Mouse (Mus musculus) large intestine, adult 2 months (tissue): ENCODE measurements at regions not wholly inside any gene's neighbourhood (a gene's known extent, or its start where the extent isn't known, plus 50 kb on each side); places are given as distances from the start of the nearest gene placed in this dataset.

Experiments used
- DNase-seq: peaks from one replicate; pipeline ENCODE4 v3.0.0-alpha.2; 2012; ENCODE audit warnings: low read depth, low spot score
- WGBS: fragments of 180-500 bp; shearing (Covaris S2); methylation state at CpG from one replicate; pipeline ENCODE4 v1.1.7; 2018; 5-methylcytosine and 5-hydroxymethylcytosine counted together

DNA sequence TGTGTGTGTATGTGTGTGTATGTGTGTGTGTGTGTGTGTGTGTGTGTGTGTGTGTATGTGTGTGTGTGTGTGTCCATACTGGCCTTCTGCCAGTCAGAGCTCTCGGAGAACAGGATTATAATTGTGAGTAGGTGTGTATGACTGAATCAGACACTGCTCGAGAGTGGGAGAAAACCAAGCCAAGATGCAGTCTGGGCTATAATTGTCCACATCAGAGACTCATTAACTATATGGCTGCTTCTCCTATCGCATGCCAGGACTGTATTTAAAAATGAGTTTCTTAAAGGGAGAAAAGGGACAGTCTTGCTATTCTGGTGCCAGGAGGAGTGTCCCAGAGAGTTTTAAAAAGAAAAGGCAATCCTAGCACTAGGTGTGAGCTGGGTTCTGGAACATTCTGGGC, 58.7 kb upstream of the Adpgk start:
- no peak for DNase-seq
- 11% methylated on average over 3 of the region's 3 CpGs for WGBS

DNA sequence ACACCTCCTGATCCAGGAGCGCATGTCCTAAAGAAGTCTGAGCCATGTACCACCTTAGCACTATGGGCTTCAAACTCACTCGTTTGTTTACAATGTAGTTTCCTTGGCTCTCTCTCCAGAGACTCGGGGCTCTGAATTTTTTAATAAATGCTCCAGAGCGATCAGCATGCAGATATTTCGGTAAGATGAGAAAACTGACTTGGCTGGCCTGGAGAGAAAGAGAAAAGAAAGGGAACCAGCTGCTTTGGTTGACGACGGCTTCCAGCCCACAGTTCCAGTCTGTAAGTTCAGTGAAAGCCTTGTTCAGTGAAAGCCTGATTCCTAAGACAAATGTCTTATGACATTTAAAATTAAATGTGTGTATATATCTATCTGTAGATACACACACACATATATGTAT, 59.4 kb upstream of the Adpgk start:
- no peak for DNase-seq
- 54% methylated on average over 7 of the region's 7 CpGs for WGBS

DNA sequence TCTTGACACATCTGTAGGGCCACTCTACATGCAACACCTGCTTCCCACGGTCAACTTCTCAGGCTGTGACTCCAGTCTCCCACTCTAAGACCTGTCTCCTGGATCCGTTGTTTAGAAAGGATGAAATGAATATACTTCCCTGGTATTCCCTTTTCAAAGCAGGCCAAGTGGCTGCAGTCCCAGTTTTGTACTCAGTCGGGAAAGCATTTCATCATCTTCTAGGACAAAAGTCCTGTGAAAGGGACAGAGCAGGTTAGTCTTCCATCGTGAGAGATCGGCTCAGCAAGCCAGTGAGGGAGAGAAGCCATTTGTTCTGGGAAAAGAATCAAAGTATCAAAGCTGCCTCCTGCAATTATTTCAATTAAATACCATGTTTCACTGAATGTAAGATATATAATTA, 60.2 kb upstream of the Adpgk start:
- WGBS: 67% methylated on average over 5 of the region's 5 CpGs
- no peak for DNase-seq

DNA sequence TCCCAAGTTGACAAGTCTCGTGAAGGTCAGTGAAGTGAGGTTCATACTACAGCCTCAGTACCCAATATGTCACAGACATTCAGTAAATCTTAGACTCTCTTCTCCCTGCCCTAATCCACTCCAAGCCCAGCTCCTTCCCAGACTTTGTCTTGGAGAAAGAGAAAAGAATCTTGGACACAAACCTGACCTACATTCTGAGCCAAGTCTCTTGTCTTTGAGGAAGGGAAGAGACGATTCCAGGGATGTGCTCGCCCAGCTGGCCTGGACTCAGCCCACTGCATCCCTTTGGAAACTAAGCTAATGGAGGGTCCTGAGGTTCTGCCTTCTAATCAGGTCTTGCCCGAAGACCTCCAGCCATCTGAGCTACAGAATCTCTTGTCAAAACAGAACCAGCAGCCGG, 61.2 kb upstream of the Adpgk start:
- no peak for DNase-seq
- 80% methylated on average over 5 of the region's 5 CpGs for WGBS

DNA sequence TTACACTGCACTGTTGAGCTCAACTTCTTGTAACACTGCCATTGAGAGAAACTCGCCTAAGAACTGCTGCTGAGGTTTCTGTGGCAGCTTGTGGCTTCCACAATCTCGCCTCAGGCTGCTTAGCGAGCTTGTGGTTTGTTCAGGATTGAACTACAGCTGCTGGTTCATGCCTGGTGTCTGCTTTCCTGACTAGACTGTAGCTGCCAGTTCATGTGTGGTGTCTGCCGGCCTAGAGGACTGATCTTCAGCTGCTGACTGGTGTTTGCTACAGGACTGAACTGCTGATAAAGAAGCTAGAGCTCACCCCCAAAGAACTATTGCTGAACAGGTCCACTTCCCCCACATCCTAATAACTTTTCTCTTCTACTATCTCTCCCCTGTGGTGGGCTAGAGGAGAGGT, 63.4 kb upstream of the Adpgk start:
- DNase-seq: no peak
- WGBS: 85% methylated on average over 4 of the region's 4 CpGs

DNA sequence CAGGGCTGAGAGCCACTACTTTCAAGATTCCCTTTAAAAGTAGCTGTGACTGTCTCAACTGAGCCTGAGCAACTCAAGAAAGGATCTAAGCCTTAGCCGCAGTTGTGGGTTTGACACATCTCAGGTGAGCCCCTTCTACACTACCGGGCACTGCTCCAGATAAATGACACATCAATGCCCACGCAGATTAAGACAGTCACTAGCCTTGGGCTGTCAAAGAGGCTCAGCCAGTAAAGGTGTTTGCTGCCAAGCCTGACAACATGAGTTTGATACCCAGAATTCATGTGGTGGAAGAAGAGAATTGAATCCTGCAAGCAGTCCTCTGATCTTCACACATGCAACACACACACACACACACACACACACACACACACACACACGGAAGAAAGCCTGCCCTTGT, 65.0 kb upstream of the Adpgk start:
- WGBS: 82% methylated on average over 4 of the region's 4 CpGs
- no peak for DNase-seq

DNA sequence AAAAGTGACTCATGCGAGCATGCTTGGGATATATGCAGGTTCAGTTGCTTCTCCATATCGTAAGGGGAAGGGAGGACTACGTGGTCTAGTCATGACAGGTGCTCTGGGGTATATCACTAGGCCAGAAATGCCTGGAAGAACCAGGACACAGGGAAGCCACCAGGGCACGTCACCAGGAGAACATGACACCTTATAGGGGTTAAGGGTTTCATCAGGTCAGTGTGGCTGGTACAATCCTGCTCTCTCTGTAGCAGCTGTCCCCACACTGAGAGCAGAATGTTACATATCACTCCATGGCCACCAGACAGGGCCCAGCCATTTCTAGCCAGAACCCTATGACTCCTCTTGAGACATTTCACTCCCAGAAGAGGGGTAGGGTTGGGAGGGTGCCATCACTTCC, 72.1 kb upstream of the Adpgk start:
- 85% methylated on average over 4 of the region's 4 CpGs for WGBS
- DNase-seq: no peak

DNA sequence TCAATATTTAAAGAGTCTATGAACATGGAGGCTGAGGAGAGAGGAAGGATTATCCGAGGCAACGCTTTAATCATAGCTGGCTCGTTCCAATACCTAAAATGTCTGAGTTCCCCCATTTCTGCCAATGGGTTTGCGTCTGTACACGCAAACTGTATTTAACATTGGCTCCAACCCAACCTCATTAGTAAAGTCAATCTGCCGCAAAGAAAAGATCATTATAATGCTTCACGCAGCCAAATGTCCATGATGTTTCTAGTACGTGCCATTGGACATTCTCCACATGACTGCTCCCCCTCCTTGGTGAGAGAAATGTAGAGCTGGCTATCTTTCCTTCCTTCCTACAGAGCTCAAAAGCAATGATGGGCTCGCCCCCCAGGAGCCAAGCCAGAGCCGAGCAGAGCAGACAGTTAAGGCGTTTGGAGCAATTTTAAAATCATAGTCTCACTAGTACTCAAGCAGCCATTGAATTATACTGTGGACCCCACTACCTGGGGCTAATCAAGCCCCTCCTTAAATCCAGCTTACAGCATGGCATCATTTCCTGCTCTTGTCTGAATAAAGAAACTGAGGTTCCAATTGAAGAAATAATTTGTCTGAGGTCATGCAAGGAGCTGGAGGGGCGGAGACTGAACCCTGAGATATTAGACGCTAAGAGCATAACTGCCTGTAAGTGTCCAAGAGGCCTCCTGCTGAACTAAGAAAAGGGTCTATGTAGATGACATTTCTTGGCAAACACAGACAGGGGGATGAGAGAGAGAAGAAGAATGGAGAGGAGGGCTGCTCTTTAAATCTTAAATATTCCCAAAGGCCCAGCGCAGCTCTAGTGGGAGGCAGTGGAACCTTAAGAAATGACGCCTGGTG, 88.5 kb upstream of the Adpgk start:
- 90% methylated on average over 15 of the region's 15 CpGs for WGBS
- no peak for DNase-seq

DNA sequence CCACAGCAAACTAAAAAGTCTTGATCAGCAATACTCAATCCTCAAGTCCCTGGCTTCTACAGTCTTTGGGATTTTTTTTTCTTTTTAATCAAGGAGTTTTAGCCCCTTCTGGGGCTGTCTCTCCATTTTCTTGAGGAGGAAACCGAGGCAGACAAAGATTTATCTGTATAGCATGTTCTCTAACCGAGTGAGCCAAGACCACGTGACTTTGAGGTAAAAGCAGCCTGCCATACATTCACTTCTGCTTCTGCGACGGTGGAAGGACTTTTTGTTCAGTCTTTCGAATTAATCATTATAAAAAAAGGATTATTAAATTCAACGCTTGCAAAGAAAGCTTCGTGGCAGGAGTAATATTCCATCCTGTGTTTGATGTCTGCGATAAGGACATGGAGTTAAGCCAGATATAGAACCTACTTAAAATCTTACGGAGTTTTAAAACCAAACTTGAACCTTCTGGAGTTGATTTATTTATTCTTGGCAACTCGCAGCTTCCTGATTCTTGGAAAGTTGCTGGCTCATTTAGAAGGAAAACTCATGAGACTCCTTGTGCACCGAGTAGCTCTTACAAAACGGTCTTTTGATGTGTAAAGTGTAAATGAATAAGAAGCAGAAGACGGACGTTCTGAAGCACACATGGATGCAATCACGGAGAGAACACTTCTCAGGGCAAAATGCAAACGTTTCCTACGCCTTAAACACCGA, 91.7 kb upstream of the Adpgk start:
- no peak for DNase-seq
- WGBS: 50% methylated on average over 19 of the region's 19 CpGs

DNA sequence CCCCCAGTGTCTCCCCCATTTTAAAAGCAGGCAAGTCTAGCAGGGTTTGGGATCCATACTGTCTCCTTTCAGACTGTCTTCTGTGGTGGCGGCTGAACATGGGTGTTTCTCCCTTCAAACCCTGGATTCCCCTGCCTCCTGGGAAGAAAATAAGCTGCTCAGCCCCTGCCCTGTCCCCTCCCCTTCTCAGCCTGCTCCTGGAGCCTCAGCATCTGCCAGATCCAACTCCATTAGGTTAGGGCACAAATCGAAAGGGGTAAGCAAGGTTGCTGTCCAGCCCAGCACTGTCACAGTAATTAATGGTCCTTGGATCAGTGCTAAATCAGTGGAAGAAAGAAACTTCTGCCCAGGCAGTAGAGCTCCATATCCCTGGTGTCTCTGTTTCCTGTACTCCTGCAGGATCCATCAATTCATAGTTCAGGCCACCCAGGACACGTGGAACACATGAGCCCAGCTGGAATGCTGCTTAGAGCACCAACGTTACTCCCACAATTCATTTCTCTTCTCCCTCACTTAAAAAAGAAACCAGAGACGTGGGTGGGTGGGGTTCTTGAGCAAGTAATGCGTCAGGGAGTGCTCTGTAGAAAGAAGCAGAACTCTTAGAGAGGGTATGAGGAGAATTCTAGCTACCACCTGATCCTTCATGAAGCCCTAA, 93.0 kb upstream of the Adpgk start:
- WGBS: 34% methylated on average over 6 of the region's 6 CpGs
- no peak for DNase-seq

DNA sequence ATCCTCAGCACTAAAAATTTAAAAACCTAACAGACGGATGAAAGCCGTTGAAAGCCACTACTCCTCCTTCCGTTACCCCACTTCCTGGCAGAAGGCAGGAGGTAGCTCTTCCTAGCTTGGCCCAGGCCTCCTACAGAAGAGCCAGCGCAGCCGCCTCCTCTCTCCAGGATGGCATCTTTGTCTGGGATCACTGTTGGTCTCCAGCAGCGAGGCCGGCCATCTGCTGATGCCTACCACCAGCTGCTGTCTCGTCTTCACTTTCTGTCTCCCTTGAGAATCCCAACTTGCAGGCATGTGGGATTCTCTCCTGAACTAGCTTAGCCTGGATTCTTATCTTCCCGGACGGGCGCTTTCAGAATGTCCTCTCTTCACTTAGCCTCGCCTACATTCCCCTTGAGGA, 93.9 kb upstream of the Adpgk start:
- 85% methylated on average over 12 of the region's 12 CpGs for WGBS
- no peak for DNase-seq

DNA sequence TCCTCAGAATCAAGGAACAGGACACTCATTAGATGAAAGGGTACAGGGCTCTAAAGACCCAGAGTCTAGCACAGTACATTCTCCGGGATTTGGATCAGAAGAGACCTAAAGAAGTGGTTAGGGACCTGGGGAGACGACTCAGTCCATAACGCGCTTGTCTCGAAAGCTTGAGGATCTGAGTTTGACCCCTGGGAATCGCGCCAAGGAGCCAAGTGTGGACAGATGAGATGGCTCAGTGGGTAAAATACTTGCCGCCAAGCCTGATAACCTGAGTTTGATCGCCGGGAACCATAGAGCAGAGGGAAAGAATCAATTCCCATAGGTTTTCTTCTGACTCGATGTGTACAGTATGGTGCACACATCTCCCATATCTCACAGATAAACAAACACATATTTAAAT, 97.4 kb upstream of the Adpgk start:
- DNase-seq: no peak
- WGBS: 90% methylated on average over 11 of the region's 11 CpGs

DNA sequence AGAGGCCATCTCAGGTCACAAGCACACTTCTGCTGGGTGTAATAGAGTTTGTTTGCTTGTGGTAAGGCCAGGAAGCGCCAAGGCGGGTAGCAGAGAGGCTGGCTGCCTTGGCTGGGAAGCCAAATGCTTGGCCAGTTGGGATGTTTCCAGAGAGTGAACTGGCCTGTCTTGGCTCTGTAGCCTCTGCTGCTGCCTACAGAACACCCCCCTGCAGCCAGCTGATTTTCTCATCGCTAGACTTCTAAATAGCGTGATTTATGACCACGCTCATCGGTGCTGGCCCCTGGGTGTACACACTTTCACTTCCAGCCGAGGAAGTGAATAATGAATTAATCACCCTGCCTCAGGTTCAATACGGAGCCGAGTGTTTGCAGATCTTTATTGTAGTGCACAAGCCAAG, 102.2 kb upstream of the Adpgk start:
- 3% methylated on average over 9 of the region's 9 CpGs for WGBS

DNA sequence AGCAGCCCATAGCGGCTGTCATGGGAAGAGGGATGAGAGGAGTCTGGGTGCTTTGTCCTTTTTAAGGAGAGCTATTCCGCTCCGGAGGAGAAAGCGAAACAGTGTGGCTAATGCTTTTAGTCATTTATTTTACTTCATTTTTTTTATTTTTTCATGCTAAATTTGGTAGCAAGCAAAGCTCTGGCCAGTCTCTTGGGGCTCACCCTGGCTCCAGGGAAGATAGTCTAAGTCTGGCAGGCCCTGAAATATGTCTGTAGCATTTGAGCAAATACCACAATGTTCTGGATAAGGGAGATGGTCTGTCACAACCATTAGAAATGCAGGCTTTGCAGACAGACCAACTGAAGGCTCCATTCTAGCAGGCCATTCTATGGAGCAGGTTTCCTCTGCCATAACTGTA, 102.9 kb upstream of the Adpgk start:
- WGBS: 69% methylated on average over 4 of the region's 4 CpGs
- DNase-seq: no peak

More for the DNA sequence above, 102.2 kb upstream of the Adpgk start:
- DNase-seq: no peak

DNA sequence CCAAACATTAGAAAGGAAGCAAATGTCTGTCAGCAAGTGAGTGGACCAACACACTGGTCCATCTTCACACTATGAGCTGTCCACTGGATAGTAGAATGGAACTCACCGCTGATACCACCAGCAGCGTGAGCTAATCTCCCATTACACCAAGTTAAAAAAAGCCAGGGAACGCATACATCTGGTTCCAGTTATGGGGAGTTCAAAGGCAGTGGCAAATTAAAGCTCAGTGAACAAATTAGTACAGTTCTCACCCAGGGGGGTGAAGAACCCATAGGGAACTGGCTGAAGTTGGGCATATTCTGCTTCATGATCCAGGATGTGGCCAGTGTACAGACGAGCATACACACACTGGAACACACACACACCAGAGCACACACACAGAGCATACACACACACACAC, 105.0 kb upstream of the Adpgk start:
- no peak for DNase-seq
- 92% methylated on average over 4 of the region's 4 CpGs for WGBS

DNA sequence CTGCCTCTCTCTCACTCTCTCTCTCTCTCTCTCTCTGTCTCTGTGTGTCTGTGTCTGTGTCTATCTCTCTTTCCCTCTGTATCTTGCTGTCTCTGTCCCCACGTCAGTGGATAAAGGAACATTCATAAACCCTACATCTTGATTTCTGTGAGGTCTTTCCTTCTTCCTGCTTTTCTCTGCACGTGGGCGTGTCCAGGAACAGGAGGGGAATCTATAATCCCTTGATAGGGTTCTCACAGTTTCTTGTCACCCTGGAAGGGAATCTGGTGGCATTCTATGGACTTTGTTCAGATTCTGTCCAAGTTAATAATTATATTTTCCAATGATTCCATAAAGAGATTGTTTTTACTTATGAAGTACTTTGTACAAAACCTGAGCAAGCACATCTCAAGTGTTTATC, 107.3 kb upstream of the Adpgk start:
- WGBS: 18% methylated on average over 3 of the region's 3 CpGs

DNA sequence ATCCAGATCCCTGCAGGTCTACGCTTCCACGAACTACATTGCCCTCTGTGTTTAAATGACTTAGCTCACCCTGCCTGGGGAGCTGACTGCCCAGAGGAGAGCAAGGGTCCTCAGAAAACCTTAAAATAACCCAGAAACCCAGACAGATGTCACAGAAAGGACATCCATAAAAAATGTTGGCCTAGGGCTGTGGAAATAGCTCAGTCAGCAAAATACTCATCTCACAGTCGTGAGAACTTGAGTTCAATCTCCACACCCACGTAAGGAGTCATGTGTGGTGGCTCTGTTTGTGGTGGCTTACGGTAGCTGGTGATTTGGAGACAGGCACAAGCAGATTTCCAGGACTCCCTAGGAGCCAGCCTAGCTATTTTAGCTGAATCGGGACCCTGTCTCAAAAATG, 108.5 kb upstream of the Adpgk start:
- no peak for DNase-seq
- 78% methylated on average over 6 of the region's 6 CpGs for WGBS

More for the DNA sequence above, 107.3 kb upstream of the Adpgk start:
- no peak for DNase-seq

DNA sequence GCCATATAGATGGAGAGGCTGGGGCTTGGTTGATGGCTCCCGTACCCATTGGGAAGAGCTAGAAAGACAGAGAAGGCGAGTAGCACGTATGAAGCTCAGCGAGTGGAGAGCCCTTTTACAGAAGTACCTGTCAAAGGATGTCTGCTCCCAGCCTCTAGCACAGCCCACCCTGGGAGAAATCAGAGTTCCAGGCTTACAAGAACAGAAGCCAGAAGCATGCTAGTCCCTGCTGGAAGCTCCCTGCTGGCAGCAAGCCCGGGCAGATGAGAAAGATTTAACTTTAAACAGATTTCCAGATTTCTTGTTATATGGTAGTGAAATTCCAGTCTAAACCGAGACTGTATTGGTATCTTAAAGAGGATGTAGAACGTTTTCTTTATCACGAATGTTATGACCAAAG, 108.9 kb upstream of the Adpgk start:
- WGBS: 73% methylated on average over 8 of the region's 8 CpGs
- DNase-seq: no peak

DNA sequence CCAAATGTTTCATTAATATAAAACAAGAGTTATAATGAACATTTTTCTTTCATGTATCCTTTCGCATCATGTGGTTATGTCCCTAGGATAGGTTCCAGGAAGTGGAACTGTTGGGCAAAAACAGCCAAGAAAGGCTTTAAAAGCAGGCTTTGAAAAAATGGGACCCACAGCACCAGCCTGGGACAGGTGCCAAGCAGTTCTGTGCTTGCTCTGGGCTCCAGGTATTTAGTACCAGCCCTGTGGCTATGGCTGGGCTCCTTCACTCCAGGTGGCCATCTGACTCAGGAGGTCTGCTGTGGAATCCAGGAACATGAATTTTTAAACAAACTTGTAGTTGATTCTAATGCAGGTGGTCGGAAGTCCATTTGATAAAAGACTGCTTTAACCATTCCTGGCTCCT, 119.8 kb upstream of the Adpgk start:
- 73% methylated on average over 2 of the region's 2 CpGs for WGBS
- DNase-seq: no peak

DNA sequence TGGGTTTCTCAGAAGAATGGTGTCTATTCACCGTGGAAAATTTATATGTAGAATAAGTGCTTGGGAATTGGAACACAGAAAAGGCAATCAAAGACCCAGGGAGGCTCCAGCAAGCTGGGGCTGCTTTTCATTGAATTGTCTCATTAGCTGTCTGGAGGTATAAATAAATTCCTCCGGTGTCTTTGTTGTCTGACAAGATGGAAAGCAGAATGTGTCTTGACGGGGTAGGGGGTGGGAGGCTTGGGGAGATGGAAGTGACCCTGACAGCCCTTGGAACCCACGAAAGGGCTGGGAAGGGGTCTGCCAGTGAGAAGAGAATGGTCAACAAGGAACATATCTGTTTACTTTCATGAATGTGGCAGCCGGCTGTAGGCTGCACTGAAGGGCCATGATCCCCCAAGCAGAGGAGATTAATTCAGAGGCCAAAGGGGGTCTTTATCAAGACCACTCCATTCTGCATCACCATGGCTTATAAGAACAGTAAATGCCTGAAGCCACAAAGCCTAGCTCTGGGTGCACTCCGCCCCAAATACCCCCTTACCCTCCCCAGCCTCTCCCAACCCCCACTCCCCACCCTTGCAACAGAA, 127.2 kb upstream of the Neo1 start:
- 62% methylated on average over 6 of the region's 6 CpGs for WGBS
- no peak for DNase-seq
